Mouse (Mus musculus): Measurements from ENCODE around the gene Atf5. TPM values are rescaled to one million over a fixed set of nuclear protein-coding genes. Genes with fewer than 3 reads are reported as not detected.

Gene Atf5
- total RNA-seq, 1 experiment, result 16.9 TPM

- no peak for TF ChIP-seq CHD2 (IDR thresholded peaks at IDR 0.05; ENCODE audit: low read depth, low read length)
- TF ChIP-seq MAFK (IDR thresholded peaks at IDR 0.05; ENCODE audit: insufficient read depth, low read depth, low read length), result no peak
- no peak for TF ChIP-seq ZC3H11A (IDR thresholded peaks at IDR 0.05; ENCODE audit: borderline replicate concordance, low read depth, low read length)
- no peak for TF ChIP-seq ZNF384 (IDR thresholded peaks at IDR 0.05; ENCODE audit: low read depth, low read length)
- no peak for TF ChIP-seq HCFC1 (IDR thresholded peaks at IDR 0.05; ENCODE audit: borderline replicate concordance, insufficient read depth, low read length)
- in situ Hi-C loops (cut with MboI; ENCODE audit: low sequenced_read_pairs in 2 of 2, unreplicated experiment in 2 of 2), result no loop called here
- peaks cover 3 to 36% of the 10 kb centered on the region in 2 experiments for H3K4me1 ChIP-seq (ENCODE audit: control insufficient read depth in 2 of 2, insufficient read depth in 2 of 2, low read length in 2 of 2, poor library complexity in 1 of 2)
- no peak overlapping the region for H3K27ac ChIP-seq (ENCODE audit: insufficient read depth, low read depth, low read length, poor library complexity, severe bottlenecking)
- no peak overlapping the region for H3K4me3 ChIP-seq (ENCODE audit: insufficient read depth in 1 of 2, low read depth in 1 of 2, low read length in 2 of 2, poor library complexity in 1 of 2, severe bottlenecking in 1 of 2)
- no peak overlapping the region for H3K9ac ChIP-seq (ENCODE audit: insufficient read depth, low read depth, low read length, poor library complexity, severe bottlenecking)
- no peak for DNase-seq (ENCODE audit: low read depth, low spot score)
- H3K36me3 ChIP-seq (ENCODE audit: control insufficient read depth, insufficient read depth, low read length, poor library complexity, severe bottlenecking), result peaks cover 26% of the 10 kb centered on the region; the same call in 1 of the 2 replicates
- H3K9me3 ChIP-seq (ENCODE audit: control insufficient read depth, insufficient read depth, low read depth, low read length), result no peaks in the 10 kb centered on the region
These were observed 5.4 kb upstream of the Atf5 start for GRCm38 (mm10) chr7:44821666-44822448.

- no peak for DNase-seq (ENCODE audit: low read depth, low spot score)
- no peak for TF ChIP-seq HCFC1 (IDR thresholded peaks at IDR 0.05; ENCODE audit: borderline replicate concordance, insufficient read depth, low read length)
- TF ChIP-seq ZC3H11A (IDR thresholded peaks at IDR 0.05; ENCODE audit: borderline replicate concordance, low read depth, low read length), result no peak
- no peak for TF ChIP-seq CHD2 (IDR thresholded peaks at IDR 0.05; ENCODE audit: low read depth, low read length)
- TF ChIP-seq MAFK (IDR thresholded peaks at IDR 0.05; ENCODE audit: insufficient read depth, low read depth, low read length), result no peak
- TF ChIP-seq ZNF384 (IDR thresholded peaks at IDR 0.05; ENCODE audit: low read depth, low read length), result no peak
- Histone ChIP-seq H3K9ac (ENCODE audit: insufficient read depth, low read depth, low read length, poor library complexity, severe bottlenecking) (peak overlapping the region; percentile 18; the same call in 1 of the 2 replicates), H3K4me3 (ENCODE audit: insufficient read depth in 1 of 2, low read depth in 1 of 2, low read length in 2 of 2, poor library complexity in 1 of 2, severe bottlenecking in 1 of 2) (no peak overlapping the region), H3K9me3 (ENCODE audit: control insufficient read depth, insufficient read depth, low read depth, low read length) (no peaks in the 10 kb centered on the region), H3K36me3 (ENCODE audit: control insufficient read depth, insufficient read depth, low read length, poor library complexity, severe bottlenecking) (peaks cover 19% of the 10 kb centered on the region; the same call in 1 of the 2 replicates), H3K4me1 (ENCODE audit: control insufficient read depth in 2 of 2, insufficient read depth in 2 of 2, low read length in 2 of 2, poor library complexity in 1 of 2) (peaks cover 3 to 33% of the 10 kb centered on the region in 2 experiments), H3K27ac (ENCODE audit: insufficient read depth, low read depth, low read length, poor library complexity, severe bottlenecking) (no peak overlapping the region)
- in situ Hi-C loops (cut with MboI; ENCODE audit: low sequenced_read_pairs in 2 of 2, unreplicated experiment in 2 of 2), result no loop called here
These were observed 4.1 kb upstream of the Atf5 start for GRCm38 (mm10) chr7:44820525-44820924.

- TF ChIP-seq MAFK (IDR thresholded peaks at IDR 0.05; ENCODE audit: insufficient read depth, low read depth, low read length), result no peak
- TF ChIP-seq ZNF384 (IDR thresholded peaks at IDR 0.05; ENCODE audit: low read depth, low read length), result no peak
- TF ChIP-seq HCFC1 (IDR thresholded peaks at IDR 0.05; ENCODE audit: borderline replicate concordance, insufficient read depth, low read length), result no peak
- TF ChIP-seq CHD2 (IDR thresholded peaks at IDR 0.05; ENCODE audit: low read depth, low read length), result no peak
- TF ChIP-seq ZC3H11A (IDR thresholded peaks at IDR 0.05; ENCODE audit: borderline replicate concordance, low read depth, low read length), result no peak
- H3K9me3 ChIP-seq (ENCODE audit: control insufficient read depth, insufficient read depth, low read depth, low read length), result no peaks in the 10 kb centered on the region
- H3K9ac ChIP-seq (ENCODE audit: insufficient read depth, low read depth, low read length, poor library complexity, severe bottlenecking), result peak overlapping the region; percentile 5; the same call in 1 of the 2 replicates
- peaks cover 3 to 32% of the 10 kb centered on the region in 2 experiments for H3K4me1 ChIP-seq (ENCODE audit: control insufficient read depth in 2 of 2, insufficient read depth in 2 of 2, low read length in 2 of 2, poor library complexity in 1 of 2)
- in situ Hi-C loops (cut with MboI; ENCODE audit: low sequenced_read_pairs in 2 of 2, unreplicated experiment in 2 of 2), result no loop called here
- H3K4me3 ChIP-seq (ENCODE audit: insufficient read depth in 1 of 2, low read depth in 1 of 2, low read length in 2 of 2, poor library complexity in 1 of 2, severe bottlenecking in 1 of 2), result peak overlapping the region; percentile 94 to 99; a peak in 1 of 4 replicates
- H3K36me3 ChIP-seq (ENCODE audit: control insufficient read depth, insufficient read depth, low read length, poor library complexity, severe bottlenecking), result peaks cover 17% of the 10 kb centered on the region; the same call in 1 of the 2 replicates
- no peak for DNase-seq (ENCODE audit: low read depth, low spot score)
- H3K27ac ChIP-seq (ENCODE audit: insufficient read depth, low read depth, low read length, poor library complexity, severe bottlenecking), result no peak overlapping the region
These were observed 3.4 kb upstream of the Atf5 start for GRCm38 (mm10) chr7:44819863-44820262.

- H3K9ac ChIP-seq (ENCODE audit: insufficient read depth, low read depth, low read length, poor library complexity, severe bottlenecking), result peak overlapping the region; percentile 70
- peaks cover 19% of the 10 kb centered on the region; the same call in 1 of the 2 replicates for H3K36me3 ChIP-seq (ENCODE audit: control insufficient read depth, insufficient read depth, low read length, poor library complexity, severe bottlenecking)
- no peaks in the 10 kb centered on the region for H3K9me3 ChIP-seq (ENCODE audit: control insufficient read depth, insufficient read depth, low read depth, low read length)
- TF ChIP-seq ZC3H11A (IDR thresholded peaks at IDR 0.05; ENCODE audit: borderline replicate concordance, low read depth, low read length), result no peak
- no peak for TF ChIP-seq ZNF384 (IDR thresholded peaks at IDR 0.05; ENCODE audit: low read depth, low read length)
- H3K4me1 ChIP-seq (ENCODE audit: control insufficient read depth in 2 of 2, insufficient read depth in 2 of 2, low read length in 2 of 2, poor library complexity in 1 of 2), result peaks cover 3 to 33% of the 10 kb centered on the region in 2 experiments
- H3K27ac ChIP-seq (ENCODE audit: insufficient read depth, low read depth, low read length, poor library complexity, severe bottlenecking), result no peak overlapping the region
- no peak for DNase-seq (ENCODE audit: low read depth, low spot score)
- in situ Hi-C loops (cut with MboI; ENCODE audit: low sequenced_read_pairs in 2 of 2, unreplicated experiment in 2 of 2), result no loop called here
- peak overlapping the region; percentile 94 to 99 for H3K4me3 ChIP-seq (ENCODE audit: insufficient read depth in 1 of 2, low read depth in 1 of 2, low read length in 2 of 2, poor library complexity in 1 of 2, severe bottlenecking in 1 of 2)
These were observed 2.9 kb upstream of the Atf5 start for GRCm38 (mm10) chr7:44819391-44819790.

Data from ES-E14 (cell line).